Mouse (Mus musculus) hindbrain, embryonic 14.5 days (tissue): ENCODE data around the gene Bcas3. TPM values are rescaled to one million over a fixed set of nuclear protein-coding genes. Genes with fewer than 3 reads are reported as not detected.
"Not testable (repeated sequence)": the region's sequence is repeated elsewhere in the genome, so short reads cannot be mapped to it uniquely, and the experiment has no call there.

Experiments
- ATAC-seq: fragments of 200-750 bp; cut with Nextera tagmentation; 2 replicates; pipeline ENCODE4 v1.8.0; 2017; ENCODE audit warnings: moderate number of reproducible peaks, mild to moderate bottlenecking, moderate TSS enrichment, moderate library complexity; ENCODE audit not compliant: low FRiP score
- DNase-seq: peaks from one replicate; pipeline ENCODE4 v3.0.0-alpha.2; 2015; ENCODE audit warnings: low spot score
- H3K27ac ChIP-seq: fragments of 300-500 bp; sonication (generic); 2 replicates; pipeline ENCODE4 v1.5.1; 2014; ENCODE audit warnings: mild to moderate bottlenecking, moderate library complexity
- H3K27me3 ChIP-seq: fragments of 300-500 bp; sonication (generic); 2 replicates; pipeline ENCODE4 v1.6.1; 2014; ENCODE audit warnings: mild to moderate bottlenecking, low read length, mixed read lengths; ENCODE audit not compliant: control insufficient read depth, insufficient read depth
- H3K36me3 ChIP-seq: fragments of 300-500 bp; sonication (generic); replicated peaks from 2 replicates; pipeline ENCODE4 v1.6.1; 2014; ENCODE audit not compliant: control insufficient read depth, insufficient read depth
- H3K4me1 ChIP-seq: fragments of 300-500 bp; sonication (generic); replicated peaks from 2 replicates; pipeline ENCODE4 v1.6.1; 2014; ENCODE audit warnings: antibody characterized with exemption, low read length, mixed read lengths; ENCODE audit not compliant: control insufficient read depth, insufficient read depth
- H3K4me2 ChIP-seq: fragments of 300-500 bp; sonication (generic); replicated peaks from 2 replicates; pipeline ENCODE4 v1.6.1; 2014; ENCODE audit warnings: mild to moderate bottlenecking, moderate library complexity
- H3K4me3 ChIP-seq: fragments of 300-500 bp; sonication (generic); replicated peaks from 2 replicates; pipeline ENCODE4 v1.5.1; 2014; ENCODE audit warnings: mild to moderate bottlenecking, low read length
- H3K9ac ChIP-seq: fragments of 300-500 bp; sonication (generic); 2 replicates; pipeline ENCODE4 v1.6.1; 2014
- H3K9me3 ChIP-seq: fragments of 300-500 bp; sonication (generic); 2 replicates; pipeline ENCODE4 v1.6.1; 2016; ENCODE audit warnings: low read length; ENCODE audit not compliant: control insufficient read depth
- WGBS: fragments of 180-500 bp; shearing (Covaris S2); extraction: QIAGEN DNeasy Blood & Tissue Kit; methylation state at CpG from one replicate; pipeline ENCODE4 v1.1.7; 2014; 5-methylcytosine and 5-hydroxymethylcytosine counted together
- polyA plus RNA-seq: library from polyadenylated mRNA; unstranded; fragments of >200 nt; fragmentation: Nextera tagmentation; extraction: Ambion mirVana; gene quantifications from 2 replicates; pipeline ENCODE4 v1.2.1, GENCODE M21; 2014

The Bcas3 gene
- polyA plus RNA-seq, 1 experiment from 2014 or later: 29.2 TPM

DNA sequence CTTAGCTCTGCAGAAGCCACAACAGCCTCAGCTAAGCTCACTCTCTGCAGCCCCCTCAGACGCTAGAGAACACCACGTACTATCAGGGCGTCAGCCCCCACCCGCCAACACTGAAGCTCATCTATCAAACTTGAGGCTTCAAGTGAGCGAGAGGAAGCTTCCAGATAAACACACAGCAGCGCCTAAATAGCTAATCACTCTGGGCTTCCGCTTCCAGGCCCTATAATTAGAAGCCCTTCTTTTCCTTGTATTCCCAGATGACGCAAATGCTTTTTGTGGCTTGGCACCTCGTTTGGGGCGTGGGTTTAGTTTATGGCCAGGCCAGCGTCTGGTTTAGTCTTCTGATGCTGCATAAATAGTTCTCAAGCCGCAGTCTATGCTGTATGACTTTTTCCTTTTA is 139.3 kb downstream of the Bcas3 start:
- no peaks in the 10 kb centered on the region for H3K4me1 ChIP-seq
- no peaks in the 10 kb centered on the region for H3K36me3 ChIP-seq
- no peaks in the 10 kb centered on the region for H3K27me3 ChIP-seq
- DNase-seq: no peak
- no peak for ATAC-seq
- WGBS: 50% methylated on average over 12 of the region's 12 CpGs
- H3K27ac ChIP-seq: no peak overlapping the region
- H3K9me3 ChIP-seq: no peaks in the 10 kb centered on the region
- H3K4me3 ChIP-seq: no peak overlapping the region
- H3K4me2 ChIP-seq: no peak overlapping the region
- H3K9ac ChIP-seq: no peak overlapping the region

DNA sequence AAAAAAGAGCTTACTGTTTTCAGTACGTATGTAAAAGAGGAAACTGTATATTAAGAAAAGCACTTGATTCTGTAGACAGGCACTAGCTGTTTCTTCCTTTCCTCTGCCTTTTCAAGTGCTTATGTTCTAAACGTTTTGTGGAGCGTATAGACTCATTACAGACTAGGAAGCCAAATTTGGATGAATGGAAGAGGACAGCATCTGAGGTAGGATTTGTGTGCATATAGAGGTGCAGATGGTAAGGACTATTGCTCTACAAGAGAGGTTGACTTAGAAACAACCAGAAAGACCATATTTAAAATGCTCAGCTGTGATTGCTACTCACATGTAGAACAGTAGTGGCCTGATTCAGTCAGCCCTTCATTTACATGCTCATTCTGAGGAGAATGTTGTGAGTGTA is 139.7 kb downstream of the Bcas3 start:
- WGBS: 72% methylated on average over 3 of the region's 3 CpGs
- Histone ChIP-seq H3K27ac (no peak overlapping the region), H3K9ac (no peak overlapping the region), H3K36me3 (no peaks in the 10 kb centered on the region), H3K9me3 (no peaks in the 10 kb centered on the region), H3K4me3 (no peak overlapping the region), H3K27me3 (no peaks in the 10 kb centered on the region), H3K4me2 (no peak overlapping the region), H3K4me1 (no peaks in the 10 kb centered on the region)
- ATAC-seq: no peak
- DNase-seq: no peak

DNA sequence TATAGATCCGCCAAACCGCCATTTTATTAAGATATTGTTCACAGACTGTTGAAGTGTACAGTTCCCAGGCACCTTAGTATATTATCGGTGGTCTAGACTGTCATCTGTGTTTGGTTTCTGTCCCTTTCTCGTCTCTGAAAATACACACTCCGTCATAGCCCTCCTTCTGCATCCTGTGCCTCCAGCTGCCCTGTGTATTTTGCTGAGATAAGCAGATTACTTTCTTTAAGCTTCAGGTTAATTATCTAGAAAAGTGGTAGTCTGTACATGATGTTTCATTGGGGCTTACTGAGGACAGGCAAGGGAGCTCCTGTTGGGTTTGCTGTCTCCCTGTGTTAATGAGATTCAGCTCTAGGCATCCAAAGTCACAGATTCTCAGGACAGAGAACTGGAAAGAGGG is 146.6 kb downstream of the Bcas3 start:
- H3K4me3 ChIP-seq: no peak overlapping the region
- WGBS: 88% methylated on average over 5 of the region's 5 CpGs
- ATAC-seq (no peak), DNase-seq (no peak)
- H3K36me3 ChIP-seq: no peaks in the 10 kb centered on the region
- H3K9me3 ChIP-seq: no peaks in the 10 kb centered on the region
- no peaks in the 10 kb centered on the region for H3K4me1 ChIP-seq
- H3K4me2 ChIP-seq: no peak overlapping the region
- no peak overlapping the region for H3K9ac ChIP-seq
- H3K27ac ChIP-seq: no peak overlapping the region
- no peaks in the 10 kb centered on the region for H3K27me3 ChIP-seq

DNA sequence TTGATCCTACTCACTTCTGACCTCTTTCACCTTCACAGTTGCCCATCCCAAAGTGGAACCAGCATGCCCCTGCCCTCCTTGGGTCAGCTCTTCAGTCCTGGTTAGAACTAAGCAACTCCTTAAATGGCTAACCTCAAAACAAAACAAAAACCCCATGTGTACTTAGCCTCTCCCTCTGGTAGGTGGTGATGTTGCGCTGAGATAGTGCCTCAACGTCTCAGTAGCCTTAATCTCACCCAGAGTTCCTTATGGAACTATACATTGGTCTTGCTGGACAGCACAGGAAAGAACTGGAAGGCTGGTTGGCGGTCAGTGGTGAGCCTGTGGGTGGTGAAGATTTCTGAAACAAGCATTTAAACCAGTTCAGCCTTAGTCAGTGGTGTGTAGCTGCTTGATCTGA is 149.1 kb downstream of the Bcas3 start:
- Histone ChIP-seq H3K9ac (no peak overlapping the region), H3K27ac (no peak overlapping the region), H3K4me3 (no peak overlapping the region), H3K9me3 (no peaks in the 10 kb centered on the region), H3K27me3 (no peaks in the 10 kb centered on the region), H3K36me3 (no peaks in the 10 kb centered on the region), H3K4me1 (no peaks in the 10 kb centered on the region), H3K4me2 (no peak overlapping the region)
- DNase-seq (no peak), ATAC-seq (no peak)
- 74% methylated on average over 3 of the region's 3 CpGs for WGBS

DNA sequence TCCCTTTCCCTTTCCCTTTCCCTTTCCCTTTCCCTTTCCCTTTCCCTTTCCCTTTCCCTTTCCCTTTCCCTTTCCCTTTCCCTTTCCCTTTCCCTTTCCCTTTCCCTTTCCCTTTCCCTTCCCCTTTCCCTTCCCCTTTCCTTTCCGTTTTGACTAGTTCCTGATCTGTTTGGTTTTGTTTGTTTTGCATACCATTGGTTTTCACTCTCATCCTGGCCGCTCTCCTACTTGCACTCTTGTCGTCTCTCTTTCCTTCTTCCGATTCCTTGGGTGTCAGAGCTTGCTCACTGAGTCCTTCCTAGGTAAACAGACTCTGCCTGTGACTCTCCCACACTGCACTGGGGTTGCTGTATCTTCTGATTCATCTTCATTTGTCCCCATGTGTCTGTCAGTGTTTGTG is 151.8 kb downstream of the Bcas3 start:
- H3K27ac ChIP-seq, H3K9ac ChIP-seq, DNase-seq, H3K27me3 ChIP-seq, H3K4me2 ChIP-seq, H3K9me3 ChIP-seq, H3K4me1 ChIP-seq, H3K36me3 ChIP-seq, H3K4me3 ChIP-seq, ATAC-seq: not testable (repeated sequence)
- WGBS: 60% methylated on average over 4 of the region's 4 CpGs

DNA sequence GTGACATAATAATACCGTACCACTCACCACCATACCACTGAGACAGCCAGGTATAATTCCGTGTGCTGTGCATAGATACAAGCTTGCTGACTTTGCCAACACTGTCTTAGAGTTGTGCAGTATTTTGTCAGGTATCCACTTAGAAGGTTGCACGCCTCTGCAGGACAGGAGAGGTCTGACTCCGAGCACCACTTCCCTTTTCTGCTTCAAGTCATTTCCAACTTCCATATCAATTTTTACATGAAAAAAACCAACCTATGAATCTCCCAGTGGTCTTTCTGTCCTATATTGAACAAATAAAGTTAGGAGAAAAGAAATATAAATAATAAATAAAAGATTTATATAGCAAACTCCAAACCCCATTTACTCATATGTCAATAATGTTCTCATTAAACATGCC is 152.8 kb downstream of the Bcas3 start:
- H3K36me3 ChIP-seq: no peaks in the 10 kb centered on the region
- no peak for ATAC-seq
- no peak overlapping the region for H3K4me3 ChIP-seq
- H3K4me2 ChIP-seq: no peak overlapping the region
- H3K4me1 ChIP-seq: no peaks in the 10 kb centered on the region
- H3K9me3 ChIP-seq: no peaks in the 10 kb centered on the region
- 90% methylated on average over 4 of the region's 4 CpGs for WGBS
- no peaks in the 10 kb centered on the region for H3K27me3 ChIP-seq
- H3K9ac ChIP-seq: no peak overlapping the region
- no peak for DNase-seq
- no peak overlapping the region for H3K27ac ChIP-seq

DNA sequence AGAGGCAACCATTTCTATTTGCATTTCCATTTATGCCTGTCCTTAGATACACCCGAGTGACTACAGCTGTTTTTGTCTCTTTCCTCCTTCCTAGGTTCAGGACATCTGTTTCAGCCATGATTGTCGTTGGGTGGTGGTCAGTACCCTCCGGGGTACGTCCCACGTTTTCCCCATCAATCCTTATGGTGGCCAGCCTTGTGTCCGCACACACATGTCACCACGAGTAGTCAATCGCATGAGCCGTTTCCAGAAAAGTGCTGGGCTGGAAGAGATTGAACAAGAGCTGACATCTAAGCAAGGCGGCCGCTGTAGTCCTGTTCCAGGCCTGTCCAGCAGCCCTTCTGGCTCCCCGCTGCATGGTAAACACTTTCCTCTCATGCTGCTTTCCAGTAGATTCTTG is 156.4 kb downstream of the Bcas3 start:
- ATAC-seq: no peak
- Histone ChIP-seq H3K4me3 (no peak overlapping the region), H3K27ac (no peak overlapping the region), H3K4me1 (no peaks in the 10 kb centered on the region), H3K9me3 (no peaks in the 10 kb centered on the region), H3K36me3 (no peaks in the 10 kb centered on the region), H3K27me3 (no peaks in the 10 kb centered on the region), H3K9ac (no peak overlapping the region), H3K4me2 (no peak overlapping the region)
- WGBS: 56% methylated on average over 12 of the region's 12 CpGs
- no peak for DNase-seq

DNA sequence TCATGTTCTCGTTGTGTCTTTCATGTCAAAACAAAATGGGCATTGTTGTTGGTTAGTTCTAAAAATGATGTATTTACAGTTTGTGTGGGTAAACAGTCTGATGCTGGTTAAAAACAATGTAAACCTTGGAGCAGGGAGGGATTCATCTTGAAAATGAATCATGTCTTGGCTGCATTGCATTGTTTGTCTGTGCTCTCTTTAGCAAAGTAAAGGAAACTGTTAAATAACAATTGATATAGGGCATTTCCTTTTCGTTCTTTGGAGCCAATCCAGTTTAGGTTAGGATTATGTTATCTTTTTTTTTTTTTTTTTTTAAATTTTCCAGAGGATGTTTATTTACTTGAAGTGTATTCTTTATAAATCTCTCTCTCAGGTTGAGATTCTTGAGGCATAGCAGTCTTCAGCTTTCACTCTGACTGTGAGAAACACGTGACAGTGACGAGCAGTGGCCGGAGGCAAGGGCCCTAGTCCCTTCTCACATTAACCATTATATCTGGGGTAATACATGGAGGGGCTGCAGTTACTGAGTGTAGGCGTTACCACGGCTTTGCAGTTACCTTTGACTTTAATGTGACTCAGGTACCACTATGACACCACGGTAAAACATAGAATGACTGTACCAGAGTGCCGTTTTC is 158.4 kb downstream of the Bcas3 start:
- H3K4me1 ChIP-seq: no peaks in the 10 kb centered on the region
- DNase-seq: no peak
- no peaks in the 10 kb centered on the region for H3K27me3 ChIP-seq
- no peak overlapping the region for H3K9ac ChIP-seq
- H3K9me3 ChIP-seq: no peaks in the 10 kb centered on the region
- H3K27ac ChIP-seq: no peak overlapping the region
- ATAC-seq: no peak
- H3K4me3 ChIP-seq: no peak overlapping the region
- H3K4me2 ChIP-seq: no peak overlapping the region
- WGBS: 85% methylated on average over 9 of the region's 9 CpGs
- H3K36me3 ChIP-seq: no peaks in the 10 kb centered on the region

DNA sequence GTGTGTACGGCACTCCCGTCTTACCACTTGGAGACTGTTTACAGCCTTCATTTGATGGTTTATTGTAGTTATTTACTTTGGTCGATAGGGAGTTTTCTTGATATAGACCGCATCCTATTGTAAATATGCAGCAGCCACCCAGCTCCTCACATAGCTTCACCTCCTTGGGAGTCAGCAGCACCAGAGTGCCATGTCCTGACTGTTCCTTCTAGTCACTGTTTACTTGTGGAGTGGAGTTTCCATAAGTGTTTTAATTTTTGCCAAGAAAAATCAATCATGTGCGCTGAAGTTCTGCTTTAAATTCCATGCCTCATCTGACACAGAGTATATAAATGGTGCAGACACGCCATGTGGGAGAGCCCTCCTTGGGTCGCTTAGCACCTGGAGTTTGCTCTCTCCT is 163.8 kb downstream of the Bcas3 start:
- WGBS: 93% methylated on average over 7 of the region's 7 CpGs
- DNase-seq: no peak
- Histone ChIP-seq H3K27ac (no peak overlapping the region), H3K4me1 (no peaks in the 10 kb centered on the region), H3K9me3 (no peaks in the 10 kb centered on the region), H3K4me3 (no peak overlapping the region), H3K27me3 (no peaks in the 10 kb centered on the region), H3K36me3 (no peaks in the 10 kb centered on the region), H3K9ac (no peak overlapping the region), H3K4me2 (no peak overlapping the region)
- no peak for ATAC-seq
